Mouse (Mus musculus): Measurements from ENCODE around the gene Ncoa1.

GRCm38 (mm10) chr12:4469115-4469514 lies 7.9 kb downstream of the Ncoa1 start:
- TF ChIP-seq CTCF (IDR thresholded peaks at IDR 0.05; ENCODE audit: low read depth, low read length) (no peak), POLR2A (IDR thresholded peaks at IDR 0.05; ENCODE audit: extremely low read depth, insufficient read depth, low read length) (no peak)

Data from liver, adult 2 months (tissue).